Mouse (Mus musculus) stomach, embryonic 14.5 days (tissue): ENCODE data around the gene 2310011J03Rik. TPM values are rescaled to one million over a fixed set of nuclear protein-coding genes. Genes with fewer than 3 reads are reported as not detected.

ENCODE experiments used
- ATAC-seq: fragments of 200-750 bp; cut with Nextera tagmentation; 2 replicates; pipeline ENCODE4 v1.8.0; 2017; ENCODE audit warnings: low read depth, moderate TSS enrichment; ENCODE audit not compliant: insufficient number of reproducible peaks, insufficient read depth, low FRiP score
- H3K27ac ChIP-seq: fragments of 300-500 bp; sonication (generic); 2 replicates; pipeline ENCODE4 v1.5.1; 2014; ENCODE audit warnings: mild to moderate bottlenecking, low read length, moderate library complexity, mixed read lengths
- H3K27me3 ChIP-seq: fragments of 300-500 bp; sonication (generic); 2 replicates; pipeline ENCODE4 v1.6.1; 2014; ENCODE audit warnings: low read length, control low read depth, mixed read lengths; ENCODE audit not compliant: control insufficient read depth, insufficient read depth
- H3K36me3 ChIP-seq: fragments of 300-500 bp; sonication (generic); 2 replicates; pipeline ENCODE4 v1.6.1; 2014; ENCODE audit warnings: mild to moderate bottlenecking, control low read depth, low read length, moderate library complexity, mixed read lengths; ENCODE audit not compliant: control insufficient read depth, insufficient read depth
- H3K4me1 ChIP-seq: fragments of 300-500 bp; sonication (generic); 2 replicates; pipeline ENCODE4 v1.6.1; 2014; ENCODE audit warnings: low read length, control low read depth, mixed read lengths; ENCODE audit not compliant: control insufficient read depth, insufficient read depth
- H3K4me2 ChIP-seq: fragments of 300-500 bp; sonication (generic); replicated peaks from 2 replicates; pipeline ENCODE4 v1.6.1; 2014; ENCODE audit warnings: low read depth, low read length, control low read depth
- H3K4me3 ChIP-seq: fragments of 300-500 bp; sonication (generic); 2 replicates; pipeline ENCODE4 v1.5.1; 2014; ENCODE audit warnings: low read depth, low read length, control low read depth
- H3K9ac ChIP-seq: fragments of 300-500 bp; sonication (generic); replicated peaks from 2 replicates; pipeline ENCODE4 v1.6.1; 2014; ENCODE audit warnings: low read depth, mild to moderate bottlenecking, control low read depth, low read length, moderate library complexity, mixed read lengths
- H3K9me3 ChIP-seq: fragments of 300-500 bp; sonication (generic); 2 replicates; pipeline ENCODE4 v1.6.1; 2016; ENCODE audit warnings: low read depth, low read length, control low read depth; ENCODE audit not compliant: control insufficient read depth
- WGBS: fragments of 180-500 bp; shearing (Covaris S2); extraction: QIAGEN DNeasy Blood & Tissue Kit; methylation state at CpG from one replicate; pipeline ENCODE4 v1.1.7; 2014; 5-methylcytosine and 5-hydroxymethylcytosine counted together
- polyA plus RNA-seq: library from polyadenylated mRNA; unstranded; fragments of >200 nt; fragmentation: Nextera tagmentation; extraction: Ambion mirVana; gene quantifications from 2 replicates; pipeline ENCODE4 v1.2.1, GENCODE M21; 2014

The 2310011J03Rik gene
- polyA plus RNA-seq, 1 experiment from 2014 or later: 39.6 TPM

GRCm38 (mm10) chr10:80285222-80286070 lies 34.9 kb downstream of the 2310011J03Rik start:
- Histone ChIP-seq H3K4me1 (no peaks in the 10 kb centered on the region), H3K9ac (no peak overlapping the region), H3K27me3 (no peaks in the 10 kb centered on the region), H3K27ac (no peak overlapping the region), H3K36me3 (peaks cover 77% of the 10 kb centered on the region), H3K4me3 (no peak overlapping the region), H3K4me2 (no peak overlapping the region), H3K9me3 (no peaks in the 10 kb centered on the region)
- 80% methylated on average over 15 of the region's 15 CpGs for whole genome bisulfite sequencing
- ATAC-seq: no peak

- Histone ChIP-seq H3K27me3 (no peaks in the 10 kb centered on the region), H3K36me3 (peaks cover 88% of the 10 kb centered on the region), H3K9me3 (no peaks in the 10 kb centered on the region), H3K27ac (peak overlapping the region; percentile 28; the same call in 1 of the 2 replicates), H3K4me3 (no peak overlapping the region), H3K9ac (no peak overlapping the region), H3K4me1 (no peaks in the 10 kb centered on the region), H3K4me2 (no peak overlapping the region)
- ATAC-seq: no peak
- WGBS: 81% methylated on average over 20 of the region's 20 CpGs
Measured at GRCm38 (mm10) chr10:80282481-80283441, 37.6 kb downstream of the 2310011J03Rik start.

- no peak overlapping the region for H3K4me2 ChIP-seq
- 81% methylated on average over 8 of the region's 8 CpGs for whole genome bisulfite sequencing
- peak overlapping the region; percentile 28; the same call in 1 of the 2 replicates for H3K27ac ChIP-seq
- no peaks in the 10 kb centered on the region for H3K27me3 ChIP-seq
- peaks cover 90% of the 10 kb centered on the region for H3K36me3 ChIP-seq
- no peak overlapping the region for H3K4me3 ChIP-seq
- no peak for ATAC-seq
- no peak overlapping the region for H3K9ac ChIP-seq
- no peaks in the 10 kb centered on the region for H3K4me1 ChIP-seq
- no peaks in the 10 kb centered on the region for H3K9me3 ChIP-seq
Measured at GRCm38 (mm10) chr10:80281921-80282371, 38.4 kb downstream of the 2310011J03Rik start.

- Histone ChIP-seq H3K9me3 (no peaks in the 10 kb centered on the region), H3K27me3 (no peaks in the 10 kb centered on the region), H3K36me3 (peaks cover 90% of the 10 kb centered on the region), H3K9ac (no peak overlapping the region), H3K4me2 (no peak overlapping the region), H3K27ac (no peak overlapping the region), H3K4me1 (no peaks in the 10 kb centered on the region), H3K4me3 (no peak overlapping the region)
- WGBS: 80% methylated on average over 7 of the region's 7 CpGs
- no peak for ATAC-seq
Measured at GRCm38 (mm10) chr10:80281304-80281703, 39.0 kb downstream of the 2310011J03Rik start.

GRCm38 (mm10) chr10:80279273-80279672 lies 41.1 kb downstream of the 2310011J03Rik start:
- no peak for ATAC-seq
- no peaks in the 10 kb centered on the region for H3K4me1 ChIP-seq
- no peak overlapping the region for H3K4me2 ChIP-seq
- no peaks in the 10 kb centered on the region for H3K27me3 ChIP-seq
- H3K9ac ChIP-seq: no peak overlapping the region
- no peaks in the 10 kb centered on the region for H3K9me3 ChIP-seq
- no peak overlapping the region for H3K27ac ChIP-seq
- peaks cover 84% of the 10 kb centered on the region for H3K36me3 ChIP-seq
- WGBS: 89% methylated on average over 12 of the region's 12 CpGs
- H3K4me3 ChIP-seq: no peak overlapping the region

- WGBS: 89% methylated on average over 9 of the region's 9 CpGs
- H3K27ac ChIP-seq: no peak overlapping the region
- H3K9me3 ChIP-seq: no peaks in the 10 kb centered on the region
- no peak overlapping the region for H3K9ac ChIP-seq
- no peaks in the 10 kb centered on the region for H3K4me1 ChIP-seq
- H3K4me2 ChIP-seq: no peak overlapping the region
- no peak overlapping the region for H3K4me3 ChIP-seq
- no peaks in the 10 kb centered on the region for H3K27me3 ChIP-seq
- peaks cover 81% of the 10 kb centered on the region for H3K36me3 ChIP-seq
- no peak for ATAC-seq
Measured at GRCm38 (mm10) chr10:80278390-80278789, 41.9 kb downstream of the 2310011J03Rik start.

- H3K36me3 ChIP-seq: peaks cover 70% of the 10 kb centered on the region
- 85% methylated on average over 5 of the region's 5 CpGs for WGBS
- no peak for ATAC-seq
Measured at GRCm38 (mm10) chr10:80276238-80276637, 44.1 kb downstream of the 2310011J03Rik start.

GRCm38 (mm10) chr10:80273847-80274246 lies 46.5 kb downstream of the 2310011J03Rik start:
- Histone ChIP-seq H3K9me3 (no peaks in the 10 kb centered on the region), H3K27me3 (no peaks in the 10 kb centered on the region), H3K4me3 (no peak overlapping the region), H3K4me2 (no peak overlapping the region), H3K36me3 (peaks cover 54% of the 10 kb centered on the region), H3K4me1 (0 out of 2 replicates have a peak, but pooled peaks cover 2% of the 10 kb centered on the region), H3K27ac (no peak overlapping the region), H3K9ac (no peak overlapping the region)
- WGBS: 84% methylated on average over 3 of the region's 3 CpGs
- ATAC-seq: no peak

More at GRCm38 (mm10) chr10:80276238-80276637, 44.1 kb downstream of the 2310011J03Rik start:
- Histone ChIP-seq H3K9ac (no peak overlapping the region), H3K4me2 (no peak overlapping the region), H3K4me3 (no peak overlapping the region), H3K27ac (no peak overlapping the region), H3K27me3 (no peaks in the 10 kb centered on the region), H3K4me1 (0 out of 2 replicates have a peak, but pooled peaks cover 2% of the 10 kb centered on the region), H3K9me3 (no peaks in the 10 kb centered on the region)
